Mouse (Mus musculus) central nervous system, embryonic 14 days (tissue): ENCODE measurements around the gene A830031A19Rik. TPM values are rescaled to one million over a fixed set of nuclear protein-coding genes. Genes with fewer than 3 reads are reported as not detected.

Experiments
- polyA plus RNA-seq: library from polyadenylated mRNA; depleted of rRNA; stranded (reverse); fragments of >200 nt; gene quantifications from 2 replicates; pipeline ENCODE4 v1.2.3, GENCODE M21; 2012; rRNA removed

A830031A19Rik gene
- polyA plus RNA-seq = 0.16 and 0.17 TPM in 2 replicates

GRCm38 (mm10) chr11:24074634-24075104, at the start of gene A830031A19Rik:
TSS of gene A830031A19Rik (minus strand) at chr11:24075054.

GRCm38 (mm10) chr11:24077795-24078705, 3.2 kb upstream of the A830031A19Rik start, which contains the start of gene Bcl11a:
TSS of gene Bcl11a (plus strand) at chr11:24078056.

Other genes starting within 250 kb of the A830031A19Rik start
- 17.7 and 20.8 TPM in 2 replicates for gene Papolg, start 179.8 kb downstream of the A830031A19Rik start, polyA plus RNA-seq
- 73.7 and 93.6 TPM in 2 replicates for gene Bcl11a, start 3.0 kb upstream of the A830031A19Rik start, polyA plus RNA-seq